Mouse (Mus musculus): ENCODE data around the gene Slc26a5.

Slc26a5 gene

GRCm38 (mm10) chr5:21865346-21866107 is at the start of gene Slc26a5:
Slc26a5 (minus strand) TSS chr5:21865604.
- no peak for DNase-seq

DNA sequence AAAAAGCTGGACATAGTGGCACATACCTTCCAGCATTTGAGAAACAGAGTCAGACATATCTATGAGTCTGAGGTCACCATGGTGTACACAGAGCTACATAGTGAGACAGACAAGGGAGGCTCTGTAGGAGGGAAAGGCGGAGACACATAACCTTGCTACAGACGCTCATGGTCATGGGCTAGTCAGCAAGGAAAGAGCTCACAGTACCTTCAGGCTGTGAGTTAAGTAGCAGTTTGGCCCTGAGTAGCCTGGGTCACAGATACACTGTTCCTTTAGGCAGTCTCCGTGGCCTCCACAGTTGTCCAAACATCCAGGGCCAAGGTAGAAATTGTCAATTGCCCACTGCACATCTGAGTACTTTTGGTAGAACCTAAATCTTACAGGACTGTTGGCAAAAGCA is 49.4 kb upstream of the Slc26a5 start:
- no peak for DNase-seq

DNA sequence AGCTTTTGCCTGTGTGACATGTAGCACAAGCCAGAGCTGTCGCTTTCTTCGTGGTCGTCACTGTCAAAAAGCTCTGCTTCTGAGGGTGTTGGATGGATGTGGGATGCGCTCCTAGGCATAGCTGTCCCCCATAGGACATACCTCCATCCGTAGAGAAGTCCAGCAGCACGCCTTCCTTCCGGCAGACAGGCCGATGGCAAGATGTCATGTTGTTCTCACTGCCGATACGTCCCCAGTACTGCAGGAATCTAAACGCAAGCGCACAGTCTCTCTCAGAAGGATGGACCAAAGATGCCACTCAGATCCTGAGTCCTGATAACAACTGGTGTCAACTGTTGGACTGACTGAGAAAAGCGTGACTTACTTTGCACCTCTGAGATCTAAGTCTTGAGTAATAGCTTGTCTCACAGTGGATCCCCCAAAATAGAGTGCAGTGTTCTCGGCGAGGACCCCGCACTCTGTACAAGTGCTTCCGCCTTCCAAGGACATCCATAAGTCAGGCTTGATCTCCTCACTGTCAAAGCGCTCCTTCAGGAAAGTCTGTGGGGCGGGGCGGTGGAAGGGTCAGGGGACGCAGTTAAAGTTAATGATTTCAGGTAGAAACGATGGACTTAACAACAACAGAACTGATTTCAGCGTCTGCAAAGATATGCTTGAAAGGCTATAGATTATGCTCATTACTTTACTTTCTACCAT is 47.6 kb upstream of the Slc26a5 start:
- DNase-seq: no peak

- no peak for DNase-seq
Observed at GRCm38 (mm10) chr5:21910726-21911125, 45.3 kb upstream of the Slc26a5 start.

GRCm38 (mm10) chr5:21909713-21910112 is 44.3 kb upstream of the Slc26a5 start:
- no peak for DNase-seq

- DNase-seq: no peak
Observed at GRCm38 (mm10) chr5:21901411-21901810, 36.0 kb upstream of the Slc26a5 start.

GRCm38 (mm10) chr5:21900891-21901290 is 35.5 kb upstream of the Slc26a5 start:
- DNase-seq: no peak

- no peak for DNase-seq
Observed at GRCm38 (mm10) chr5:21898875-21899274, 33.5 kb upstream of the Slc26a5 start.

DNA sequence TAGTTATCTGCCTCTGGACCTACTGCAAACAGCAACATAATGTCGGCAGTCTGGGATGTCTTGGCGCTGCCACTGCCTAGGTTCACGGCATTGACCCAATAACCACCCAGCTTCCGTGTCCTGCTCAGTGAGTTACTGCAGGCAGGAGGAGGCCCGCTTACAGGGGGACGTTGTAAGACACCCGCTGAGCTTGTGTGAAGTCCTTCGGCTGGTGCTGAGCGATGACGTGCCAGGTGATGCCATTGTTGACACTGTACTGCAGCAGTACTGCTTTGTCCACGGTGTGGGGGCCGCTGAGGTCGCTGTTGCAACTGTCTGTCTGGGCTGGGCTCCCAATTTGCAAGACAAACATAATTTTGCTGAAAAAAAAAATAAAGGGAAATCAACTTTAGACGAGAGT is 31.2 kb upstream of the Slc26a5 start:
- DNase-seq: no peak

GRCm38 (mm10) chr5:21894168-21894567 is 28.8 kb upstream of the Slc26a5 start:
- no peak for DNase-seq

DNA sequence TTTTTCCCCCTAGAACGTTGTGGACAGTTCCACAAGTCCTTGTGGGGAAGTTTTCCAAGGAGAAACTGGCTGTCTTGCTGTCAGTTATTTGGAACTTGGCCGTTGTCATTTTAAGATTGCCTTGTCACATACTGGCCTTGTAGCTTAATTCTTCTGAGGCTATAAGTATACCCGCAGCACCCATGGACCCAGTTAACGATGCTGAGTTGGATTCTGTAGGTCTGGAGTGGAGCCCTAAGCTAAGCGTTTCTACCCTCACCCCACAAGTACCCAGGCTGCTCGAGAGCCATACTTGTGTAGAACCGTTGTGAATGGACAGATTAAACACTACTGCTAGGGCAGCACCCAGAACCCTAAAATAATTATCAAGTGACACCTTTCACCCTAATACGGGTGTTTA is 1.3 kb upstream of the Slc26a5 start:
- DNase-seq: no peak

GRCm38 (mm10) chr5:21866311-21866712 is 908 bp upstream of the Slc26a5 start:
- DNase-seq: no peak

DNA sequence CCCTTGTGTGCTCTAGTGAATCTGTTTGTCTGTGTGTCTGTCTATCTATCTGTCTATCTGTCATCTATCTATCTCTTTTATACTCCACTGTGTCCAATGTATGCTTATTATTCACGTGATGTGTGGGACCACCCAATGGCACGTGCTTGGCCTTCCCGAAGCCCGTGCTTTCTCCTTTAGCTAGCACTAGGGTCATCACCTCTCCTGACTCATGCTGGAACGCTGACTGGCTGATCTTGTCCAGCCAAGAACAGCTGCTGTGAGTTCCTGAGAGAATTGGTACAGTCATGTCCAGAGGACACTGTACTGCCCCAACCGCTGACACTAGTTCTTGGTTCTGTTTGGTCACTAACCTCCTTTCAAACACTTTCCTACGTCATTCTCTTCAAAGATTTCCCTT is 6.8 kb downstream of the Slc26a5 start:
- no peak for DNase-seq

DNA sequence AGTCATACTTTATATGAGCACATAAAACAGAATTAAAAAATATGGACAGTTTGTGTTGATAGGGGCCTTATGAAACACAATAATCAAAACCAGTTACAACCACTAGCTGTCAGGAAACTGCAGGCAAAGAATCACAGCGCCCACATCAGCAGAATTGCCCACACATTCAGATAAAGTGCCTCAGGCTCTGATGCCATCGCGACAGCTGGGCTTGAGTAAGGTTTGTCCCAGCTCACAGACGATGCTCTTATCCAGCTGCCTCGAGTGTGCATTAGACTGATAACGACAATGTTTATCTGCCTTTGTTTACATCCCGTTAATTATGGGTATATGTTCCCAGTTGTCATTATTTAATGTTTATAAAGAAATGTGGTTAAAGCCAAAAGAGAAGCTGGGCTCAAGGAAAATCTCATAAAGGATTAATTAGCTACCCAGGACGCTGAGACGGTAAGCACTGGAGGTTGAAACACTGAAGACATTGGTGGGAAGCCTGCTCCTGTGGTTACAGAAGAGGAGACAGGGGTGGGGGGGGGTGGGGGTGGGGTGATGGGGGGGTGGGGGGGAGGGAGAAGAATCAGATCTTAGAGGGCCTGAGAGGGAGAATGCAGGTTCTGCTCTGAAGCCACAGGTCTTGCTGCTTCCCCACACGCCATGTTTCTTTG is 13.6 kb downstream of the Slc26a5 start:
- no peak for DNase-seq

DNA sequence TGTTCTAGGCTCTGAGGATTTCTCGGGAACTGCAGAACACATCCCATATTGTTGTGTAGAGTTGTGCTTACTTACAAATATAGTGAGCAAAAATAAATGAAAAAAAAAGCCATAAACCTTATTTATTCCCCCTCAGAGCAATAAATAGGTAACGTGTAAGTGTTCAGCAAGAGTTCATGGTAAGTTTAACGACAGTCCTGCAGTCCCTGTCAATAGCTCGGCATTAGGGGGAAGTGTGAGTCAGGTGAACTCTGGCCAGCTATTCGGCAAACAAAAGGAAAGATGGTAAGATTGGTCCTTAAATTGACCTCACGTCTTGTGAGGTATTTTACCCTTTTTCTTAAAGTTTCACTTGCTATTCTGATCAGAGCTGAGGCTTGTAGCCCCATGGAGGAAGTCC is 18.0 kb downstream of the Slc26a5 start:
- no peak for DNase-seq

DNA sequence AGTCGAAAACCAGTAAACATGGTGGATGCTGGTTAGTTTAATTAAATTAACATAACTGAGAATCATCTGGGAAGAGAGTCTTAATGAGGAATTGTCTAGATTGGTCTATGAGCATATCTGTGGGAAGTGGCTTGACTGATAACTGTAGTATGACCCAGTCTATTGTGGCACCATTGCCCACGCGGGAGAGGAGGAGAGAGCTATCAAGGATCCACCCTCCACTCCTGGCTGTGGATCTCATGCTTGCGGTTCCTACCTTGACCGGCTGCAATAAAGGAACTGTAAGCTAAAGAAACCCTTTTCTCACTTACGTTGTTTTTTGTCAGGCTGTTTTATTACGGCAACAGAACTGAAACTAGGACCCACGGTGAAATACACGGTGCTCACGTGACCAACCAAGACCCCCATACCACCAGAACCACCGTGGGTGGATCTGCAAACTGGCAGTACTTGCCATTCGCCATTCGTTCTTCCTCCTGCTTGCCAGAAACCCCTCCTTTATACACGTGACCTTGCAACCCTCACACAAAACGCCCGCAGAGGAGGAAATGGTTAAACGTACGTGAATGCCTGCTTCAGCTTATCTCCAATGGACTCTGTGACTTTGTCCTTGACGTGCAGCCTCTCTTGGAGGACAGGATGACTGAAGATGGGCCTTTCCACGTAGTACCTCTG is 18.7 kb downstream of the Slc26a5 start:
- no peak for DNase-seq

GRCm38 (mm10) chr5:21844676-21845075 is 20.7 kb downstream of the Slc26a5 start:
- no peak for DNase-seq

- DNase-seq: no peak
Observed at GRCm38 (mm10) chr5:21831761-21832160, 33.6 kb downstream of the Slc26a5 start.

DNA sequence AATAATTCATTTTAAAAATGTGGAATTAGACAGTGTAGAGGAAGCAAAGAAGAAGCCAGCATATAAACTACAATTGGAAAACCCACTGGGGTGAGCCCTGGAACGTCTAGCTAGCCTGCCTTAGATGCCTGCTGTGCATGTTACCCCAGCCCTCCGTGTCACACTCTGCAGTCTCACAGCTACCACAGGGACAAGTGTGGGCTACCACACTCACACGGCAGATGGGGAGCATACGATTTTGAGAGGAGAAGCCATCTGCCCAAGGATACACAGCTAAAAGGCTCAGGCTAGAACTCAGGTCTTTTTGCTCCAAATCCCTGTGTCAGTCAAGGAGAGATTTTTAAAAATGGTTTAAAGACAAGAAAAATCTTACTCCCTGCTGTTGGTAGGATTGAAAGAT is 36.5 kb downstream of the Slc26a5 start:
- DNase-seq: no peak

DNA sequence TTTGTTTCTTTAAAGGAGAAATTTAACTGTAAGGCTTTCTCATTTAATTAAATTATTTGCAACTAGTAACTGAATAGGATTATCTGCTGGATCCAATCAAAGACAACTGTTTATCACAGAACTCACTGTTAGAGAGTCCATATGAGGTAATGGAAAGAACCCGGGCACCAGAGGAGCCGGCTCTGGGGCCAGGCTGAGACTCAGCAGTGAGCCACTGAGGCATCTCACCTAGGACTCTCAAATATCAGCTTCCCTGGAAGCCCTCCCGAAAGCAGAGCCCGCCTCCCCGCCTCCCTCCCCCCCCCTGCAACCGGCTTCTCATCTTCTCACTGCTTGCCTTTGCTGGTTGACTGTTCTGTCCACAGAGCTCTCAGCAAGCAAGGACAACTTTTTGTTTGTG is 37.8 kb downstream of the Slc26a5 start:
- DNase-seq: no peak

GRCm38 (mm10) chr5:21826370-21826769 is 39.0 kb downstream of the Slc26a5 start:
- DNase-seq: no peak

- DNase-seq: no peak
Observed at GRCm38 (mm10) chr5:21813994-21814393, 51.4 kb downstream of the Slc26a5 start.

DNA sequence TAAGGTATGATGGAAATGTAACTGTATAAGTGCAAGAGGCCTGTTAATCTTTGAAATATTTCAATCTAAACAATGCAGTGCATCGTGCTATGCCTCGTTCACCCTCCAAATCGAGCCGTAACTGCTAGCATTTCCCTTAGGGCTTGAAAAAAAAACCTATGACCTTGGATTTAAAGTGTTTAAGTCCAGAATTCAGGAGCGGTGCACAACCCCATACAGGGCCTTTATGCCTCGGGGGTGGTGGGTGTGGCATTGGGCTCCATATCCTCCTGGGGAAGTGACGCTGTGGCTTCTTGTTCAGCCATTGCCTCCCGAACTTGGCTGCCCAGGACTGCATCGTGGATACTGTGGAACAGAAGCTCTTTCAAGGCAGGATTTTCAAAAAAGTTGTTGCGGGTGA is 54.5 kb downstream of the Slc26a5 start:
- no peak for DNase-seq

Measured in thymus, adult 18-20 months (tissue).